Mouse (Mus musculus) stomach, embryonic 15.5 days (tissue): ENCODE data around the gene Sppl2b. TPM values are rescaled to one million over a fixed set of nuclear protein-coding genes. Genes with fewer than 3 reads are reported as not detected.
A peak's percentile ranks its signal among the peaks of the same experiment; 100 is the strongest.

Experiments used
- ATAC-seq: fragments of 200-750 bp; cut with Nextera tagmentation; 2 replicates; pipeline ENCODE4 v1.8.0; 2017; ENCODE audit warnings: low read depth, moderate number of reproducible peaks, moderate TSS enrichment; ENCODE audit not compliant: insufficient read depth, low FRiP score
- H3K27ac ChIP-seq: fragments of 300-500 bp; sonication (generic); 2 replicates; pipeline ENCODE4 v1.5.1; 2015; ENCODE audit warnings: mild to moderate bottlenecking, inconsistent platforms
- H3K27me3 ChIP-seq: fragments of 300-500 bp; sonication (generic); replicated peaks from 2 replicates; pipeline ENCODE4 v1.6.1; 2015; ENCODE audit warnings: inconsistent platforms
- H3K36me3 ChIP-seq: fragments of 300-500 bp; sonication (generic); 2 replicates; pipeline ENCODE4 v1.6.1; 2015; ENCODE audit warnings: inconsistent platforms
- H3K4me1 ChIP-seq: fragments of 300-500 bp; sonication (generic); 2 replicates; pipeline ENCODE4 v1.6.1; 2015; ENCODE audit warnings: inconsistent platforms
- H3K4me2 ChIP-seq: fragments of 300-500 bp; sonication (generic); 2 replicates; pipeline ENCODE4 v1.6.1; 2015; ENCODE audit warnings: mild to moderate bottlenecking, inconsistent platforms
- H3K4me3 ChIP-seq: fragments of 300-500 bp; sonication (generic); replicated peaks from 2 replicates; pipeline ENCODE4 v1.5.1; 2015; ENCODE audit warnings: inconsistent platforms
- H3K9ac ChIP-seq: fragments of 300-500 bp; sonication (generic); 2 replicates; pipeline ENCODE4 v1.6.1; 2015; ENCODE audit warnings: inconsistent platforms
- H3K9me3 ChIP-seq: fragments of 300-500 bp; sonication (generic); 2 replicates; pipeline ENCODE4 v1.6.1; 2016; ENCODE audit warnings: inconsistent platforms
- WGBS: fragments of 180-500 bp; shearing (Covaris S2); methylation state at CpG from one replicate; pipeline ENCODE4 v1.1.7; 2015; 5-methylcytosine and 5-hydroxymethylcytosine counted together
- microRNA counts: library from miRNA; unstranded; fragments of <30 nt; microRNA quantifications from one replicate; lab custom pipeline; 2016
- microRNA-seq: library from miRNA; unstranded; fragments of <30 nt; microRNA quantifications from one replicate; pipeline ENCODE4, GENCODE M21; 2016
- polyA plus RNA-seq: library from polyadenylated mRNA; unstranded; fragments of >200 nt; fragmentation: Nextera tagmentation; extraction: Ambion mirVana; gene quantifications from 2 replicates; pipeline ENCODE4 v1.2.1, GENCODE M21; 2015

Sppl2b gene
- polyA plus RNA-seq, 1 experiment from 2014 or later, result 41.9 TPM

DNA sequence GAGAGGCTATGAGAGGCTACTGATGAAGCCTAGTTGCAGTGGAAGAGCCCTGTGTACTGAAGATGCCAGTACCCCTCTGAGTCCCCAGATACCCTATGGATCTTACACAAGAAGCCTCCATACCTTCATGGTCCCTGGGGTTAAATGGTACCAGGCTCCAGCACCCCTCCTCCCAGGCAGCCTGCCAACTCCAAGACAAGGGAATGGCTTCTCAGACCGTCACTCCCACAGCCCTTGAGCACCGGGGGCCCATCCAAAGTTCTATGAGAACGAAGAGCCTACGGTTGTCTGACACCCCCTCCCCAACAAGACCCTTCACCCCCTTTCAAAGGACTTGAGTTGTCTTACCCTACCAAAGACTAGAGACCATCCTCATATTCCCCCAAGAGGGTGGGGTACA lies 60.7 kb downstream of the Sppl2b start:
- Histone ChIP-seq H3K9ac (no peak overlapping the region), H3K4me3 (no peak overlapping the region), H3K9me3 (no peaks in the 10 kb centered on the region), H3K4me1 (peaks cover 15% of the 10 kb centered on the region), H3K4me2 (no peak overlapping the region; the same call in 1 of the 2 replicates), H3K36me3 (0 out of 2 replicates have a peak, but pooled peaks cover 11% of the 10 kb centered on the region), H3K27ac (no peak overlapping the region), H3K27me3 (no peaks in the 10 kb centered on the region)
- 82% methylated on average over 4 of the region's 4 CpGs for whole genome bisulfite sequencing
- ATAC-seq, result no peak

GRCm38 (mm10) chr10:80917336-80917778 lies 62.3 kb downstream of the Sppl2b start:
- H3K9ac ChIP-seq, result peak overlapping the region; percentile 76
- no peaks in the 10 kb centered on the region for H3K36me3 ChIP-seq
- peak overlapping the region; percentile 84 for H3K4me3 ChIP-seq
- ATAC-seq, result peak; percentile 21
- 1% methylated on average over 15 of the region's 15 CpGs for WGBS
- no peaks in the 10 kb centered on the region for H3K9me3 ChIP-seq
- peaks cover 22% of the 10 kb centered on the region for H3K4me1 ChIP-seq
- H3K27me3 ChIP-seq, result no peaks in the 10 kb centered on the region
- peak overlapping the region; percentile 91 for H3K4me2 ChIP-seq
- H3K27ac ChIP-seq, result peak overlapping the region; percentile 74

GRCm38 (mm10) chr10:80917779-80918434 lies 62.8 kb downstream of the Sppl2b start, which contains the start of gene Lmnb2:
TSS of gene Lmnb2 (minus strand) at chr10:80918245.
- Histone ChIP-seq H3K36me3 (no peaks in the 10 kb centered on the region), H3K4me3 (peak within 1 kb of the TSS; percentile 84), H3K4me2 (peak within 1 kb of the TSS; percentile 91), H3K4me1 (peaks cover 25% of the 10 kb centered on the region), H3K27me3 (no peaks in the 10 kb centered on the region), H3K27ac (peak within 1 kb of the TSS; percentile 74), H3K9me3 (no peaks in the 10 kb centered on the region), H3K9ac (peak within 1 kb of the TSS; percentile 76)
- WGBS, result under 1% methylated on average over 60 of the region's 61 CpGs
- peak; percentile 23 for ATAC-seq

MicroRNAs encoded within 50 kb of the gene (microRNA counts, 519-probe panel; counts per million panel counts)
- microRNA mmu-miR-1982 (lab: Ali Mortazavi, UCI), result not detected

Small RNA genes within 50 kb of the gene (microRNA-seq; reads per million reads assigned to microRNA genes)
- gene Mir1982, result 3.3 reads per million, percentile 13 among the genes with 10 or more reads in this experiment

Other genes with a start within 250 kb of the Sppl2b start
- 3.9 TPM in 2 replicates for gene Gm49322, start 249.3 kb upstream of the Sppl2b start, polyA plus RNA-seq
- gene Csnk1g2, start 232.4 kb upstream of the Sppl2b start, polyA plus RNA-seq, result 134 and 148 TPM in 2 replicates
- gene Btbd2, start 198.2 kb upstream of the Sppl2b start, polyA plus RNA-seq, result 70.1 and 72.2 TPM in 2 replicates
- 83.9 and 86.3 TPM in 2 replicates for gene Mknk2, start 177.2 kb upstream of the Sppl2b start, polyA plus RNA-seq
- gene Mob3a, start 153.3 kb upstream of the Sppl2b start, polyA plus RNA-seq, result 46.2 and 47.5 TPM in 2 replicates
- 27.1 and 32.0 TPM in 2 replicates for gene Izumo4, start 153.1 kb upstream of the Sppl2b start, polyA plus RNA-seq
- 76.1 and 82.3 TPM in 2 replicates for gene Ap3d1, start 113.0 kb upstream of the Sppl2b start, polyA plus RNA-seq
- gene Dot1l, start 100.1 kb upstream of the Sppl2b start, polyA plus RNA-seq, result 17.3 and 17.4 TPM in 2 replicates
- 52.6 and 62.0 TPM in 2 replicates for gene Sf3a2, start 57.1 kb upstream of the Sppl2b start, polyA plus RNA-seq
- gene Plekhj1, start 56.6 kb upstream of the Sppl2b start, polyA plus RNA-seq, result 117 and 118 TPM in 2 replicates
- not detected in 2 replicates for gene Amh, start 50.0 kb upstream of the Sppl2b start, polyA plus RNA-seq
- 1.0 and 1.4 TPM in 2 replicates for gene Jsrp1, start 41.8 kb upstream of the Sppl2b start, polyA plus RNA-seq
- 1,556 and 1,602 TPM in 2 replicates for gene Oaz1, start 28.6 kb upstream of the Sppl2b start, polyA plus RNA-seq
- gene Lingo3, start 11.2 kb upstream of the Sppl2b start, polyA plus RNA-seq, result 0.24 TPM in 2 replicates
- gene Lsm7, start 66 bp upstream of the Sppl2b start, polyA plus RNA-seq, result 245 and 261 TPM in 2 replicates
- gene Tmprss9, start 16.6 kb downstream of the Sppl2b start, polyA plus RNA-seq, result 0.06 TPM in 1 of 2 replicates, not detected in the other
- 317 and 334 TPM in 2 replicates for gene Timm13, start 45.7 kb downstream of the Sppl2b start, polyA plus RNA-seq
- 38.1 and 46.1 TPM in 2 replicates for gene Lmnb2, start 63.0 kb downstream of the Sppl2b start, polyA plus RNA-seq
- 33.6 TPM in 2 replicates for gene Gadd45b, start 74.8 kb downstream of the Sppl2b start, polyA plus RNA-seq
- gene Gng7, start 159.7 kb downstream of the Sppl2b start, polyA plus RNA-seq, result 4.8 and 4.9 TPM in 2 replicates
- 0.73 and 1.1 TPM in 2 replicates for gene Diras1, start 170.4 kb downstream of the Sppl2b start, polyA plus RNA-seq
- 17.7 and 17.9 TPM in 2 replicates for gene Slc39a3, start 182.2 kb downstream of the Sppl2b start, polyA plus RNA-seq
- gene Sgta, start 204.9 kb downstream of the Sppl2b start, polyA plus RNA-seq, result 159 and 163 TPM in 2 replicates
- 56.9 and 57.9 TPM in 2 replicates for gene Thop1, start 214.8 kb downstream of the Sppl2b start, polyA plus RNA-seq
- 10.6 and 11.4 TPM in 2 replicates for gene Creb3l3, start 243.6 kb downstream of the Sppl2b start, polyA plus RNA-seq